In the genomic region with DNA sequence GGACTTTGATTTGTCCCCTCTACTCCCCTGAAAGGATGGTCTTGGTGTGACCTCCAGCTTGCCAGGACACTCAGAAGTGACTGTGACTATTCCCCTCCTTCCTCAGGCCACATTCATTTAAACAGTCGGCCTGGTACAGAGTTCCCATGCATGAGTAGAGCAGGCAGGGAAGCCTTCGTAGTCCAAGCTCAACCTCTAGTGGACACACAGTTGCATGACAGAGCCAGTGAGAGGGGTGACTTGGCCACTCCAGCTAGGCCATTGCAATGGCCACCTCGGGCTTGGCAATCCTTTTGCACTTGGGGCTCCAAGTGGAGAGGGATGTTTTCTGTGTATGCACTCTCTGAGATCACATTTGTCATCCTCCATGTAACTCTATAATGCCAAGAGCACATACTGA, we compare ENCODE assay signal across 12 mouse cellular contexts.
DNase-seq lines count a peak whose midpoint lies in the region; ATAC-seq lines count a peak whose summit lies in the region.
"Had no signal": no experiment of that assay in that cellular context is flagged by ENCODE, and none has a peak within 500 bp of the region (broad histone marks: within the 10 kb centered on the region; RNA-seq: fewer than 3 reads in every experiment).

No protein-coding gene starts in this region.

- peak; percentile 46 for DNase-seq in gastrocnemius, postnatal 14 days
- no peak for DNase-seq in gastrocnemius, postnatal 36 days
- peak; percentile 53 for DNase-seq in limb, embryonic 11.5 days (ENCODE audit: low spot score)
- no peak for DNase-seq in limb, embryonic 10.5 days (ENCODE audit: low spot score)
- peak; percentile 2 for DNase-seq in adipocyte (ENCODE audit: low spot score)
- peak; percentile 14 for DNase-seq in lung, postnatal 36 days
- DNase-seq in frontal cortex, adult 2 months (ENCODE audit: extremely low spot score in 1 of 2, low spot score in 1 of 2): no peak
- no peak for DNase-seq in spleen, postnatal 4 days (ENCODE audit: low spot score in 2 of 2)
- DNase-seq: layer of hippocampus, postnatal 36 days; thymus, adult 2 months had no signal

- H3K9me3 ChIP-seq in limb, embryonic 11.5 days (ENCODE audit: control insufficient read depth, low read length): no peaks in the 10 kb centered on the region
- no peaks in the 10 kb centered on the region for H3K9me3 ChIP-seq in limb, embryonic 10.5 days (replicated peaks)
- H3K9me3 ChIP-seq: heart, embryonic 10.5 days; midbrain, embryonic 13.5 days had no signal

- H3K27ac ChIP-seq in limb, embryonic 11.5 days (replicated peaks; ENCODE audit: low read depth, low read length): no peak overlapping the region
- H3K27ac ChIP-seq in limb, embryonic 10.5 days: no peak overlapping the region
- H3K27ac ChIP-seq: heart, embryonic 10.5 days; midbrain, embryonic 13.5 days had no signal

- no peak overlapping the region for H3K9ac ChIP-seq in limb, embryonic 11.5 days (ENCODE audit: low read length)
- H3K9ac ChIP-seq: midbrain, embryonic 13.5 days had no signal

- H3K4me1 ChIP-seq in limb, embryonic 11.5 days (ENCODE audit: control insufficient read depth, insufficient read depth, low read length): no peaks in the 10 kb centered on the region
- H3K4me1 ChIP-seq in limb, embryonic 10.5 days: peaks cover 5% of the 10 kb centered on the region; the same call in 1 of the 2 replicates
- H3K4me1 ChIP-seq: midbrain, embryonic 13.5 days had no signal

- no peaks in the 10 kb centered on the region for H3K36me3 ChIP-seq in limb, embryonic 11.5 days (ENCODE audit: control insufficient read depth, insufficient read depth, low read length)
- H3K36me3 ChIP-seq in limb, embryonic 10.5 days: peaks cover 35% of the 10 kb centered on the region
- H3K36me3 ChIP-seq: midbrain, embryonic 13.5 days had no signal

- 43% methylated on average over 3 of the region's 3 CpGs for WGBS in limb, embryonic 11.5 days
- 58% methylated on average over 3 of the region's 3 CpGs for WGBS in limb, embryonic 10.5 days

- intact Hi-C loops in gastrocnemius, postnatal 14 days (cut with DNase I; ENCODE audit: low total_unique reads): loop anchor here (5.0 kb wide), 2 partner anchors 52 to 272 kb away; no protein-coding TSS in a partner anchor
- intact Hi-C loops in gastrocnemius, postnatal 36 days (cut with DNase I): loop anchor here (2.0 kb wide), 1 partner anchor 273 kb away; no protein-coding TSS in a partner anchor

- H3K27me3 ChIP-seq in limb, embryonic 11.5 days (ENCODE audit: control insufficient read depth, insufficient read depth, low read length): no peaks in the 10 kb centered on the region
- no peaks in the 10 kb centered on the region for H3K27me3 ChIP-seq in limb, embryonic 10.5 days (ENCODE audit: low read depth, poor library complexity, severe bottlenecking)
- H3K27me3 ChIP-seq: midbrain, embryonic 13.5 days had no signal

- H3K4me2 ChIP-seq in limb, embryonic 11.5 days (ENCODE audit: low read depth, severe bottlenecking): no peak overlapping the region
- H3K4me2 ChIP-seq: midbrain, embryonic 13.5 days had no signal

- H3K4me3 ChIP-seq in limb, embryonic 11.5 days (ENCODE audit: low read depth, low read length): no peak overlapping the region
- H3K4me3 ChIP-seq in limb, embryonic 10.5 days: no peak overlapping the region
- H3K4me3 ChIP-seq: heart, embryonic 10.5 days; midbrain, embryonic 13.5 days had no signal

- no peak for ATAC-seq in limb, embryonic 11.5 days (ENCODE audit: insufficient number of reproducible peaks, low FRiP score, low TSS enrichment, low read depth)
- ATAC-seq: midbrain, embryonic 13.5 days had no signal

Comparison
In these comparisons a context has a peak if more than half of its experiments do, and no peak if none do; other contexts are left out.
1. DNase-seq: peak in gastrocnemius, postnatal 14 days (single experiment), limb, embryonic 11.5 days (single experiment), adipocyte (single experiment) and lung, postnatal 36 days (single experiment); none in gastrocnemius, postnatal 36 days (0 of 2), limb, embryonic 10.5 days (single experiment), frontal cortex, adult 2 months (0 of 2) and spleen, postnatal 4 days (0 of 2).